Mouse (Mus musculus) left cerebral cortex, adult 8-10 months (tissue): Measurements from ENCODE around the gene Nmt1. TPM values are rescaled to one million over a fixed set of nuclear protein-coding genes. Genes with fewer than 3 reads are reported as not detected.
A peak's percentile ranks its signal among the peaks of the same experiment; 100 is the strongest.

ENCODE experiments used
- DNase-seq, 2 experiments: peaks; one replicate each; pipeline ENCODE4 v3.0.0; 2022; ENCODE audit warnings: low spot score in 2 of 2
- total RNA-seq, 4 experiments: library from RNA; stranded (reverse); gene quantifications; 2 replicates each; pipeline ENCODE4 v1.2.4; 2022

Gene Nmt1
- total RNA-seq, 4 experiments from 2014 or later = 124 to 149 (median 129) TPM

DNA sequence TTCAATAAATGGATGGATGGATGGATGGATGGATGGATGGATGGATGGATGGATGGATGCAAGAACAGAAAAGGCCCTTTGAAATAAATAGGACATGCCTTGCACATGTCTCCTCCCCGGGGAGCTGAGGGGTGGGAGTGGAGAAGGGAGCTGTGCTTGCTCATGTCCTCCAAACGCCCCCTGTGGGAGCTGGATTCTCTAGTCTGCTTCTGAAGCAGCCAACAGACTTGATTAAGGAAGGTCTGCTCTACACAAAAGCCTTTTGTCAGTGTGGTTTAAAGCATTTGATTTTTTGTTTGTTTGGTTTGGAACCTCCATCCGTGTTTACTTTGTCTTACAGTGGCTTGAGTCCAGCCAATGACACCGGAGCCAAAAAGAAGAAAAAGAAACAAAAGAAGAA, 14.8 kb downstream of the Nmt1 start:
- no peak for DNase-seq

DNA sequence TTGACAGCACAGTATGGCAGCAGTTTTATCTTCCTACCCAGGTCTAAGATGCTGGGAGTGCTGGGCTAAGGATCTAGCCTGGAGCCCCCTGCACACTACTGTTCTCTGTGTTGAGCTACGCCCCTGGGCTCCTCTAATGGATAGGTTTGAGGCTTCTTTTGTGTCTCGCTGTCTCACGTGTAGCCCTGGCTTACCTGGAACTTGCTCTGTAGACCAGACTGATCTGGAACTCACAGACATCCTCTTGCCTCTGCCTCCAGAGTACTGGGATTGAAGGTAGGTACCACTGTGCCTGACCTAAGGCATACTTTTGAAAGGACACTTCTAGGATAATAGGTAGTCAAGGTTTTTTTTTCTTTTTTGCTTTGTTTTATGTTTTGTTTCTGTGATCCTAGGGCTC, 16.0 kb downstream of the Nmt1 start:
- DNase-seq = no peak

DNA sequence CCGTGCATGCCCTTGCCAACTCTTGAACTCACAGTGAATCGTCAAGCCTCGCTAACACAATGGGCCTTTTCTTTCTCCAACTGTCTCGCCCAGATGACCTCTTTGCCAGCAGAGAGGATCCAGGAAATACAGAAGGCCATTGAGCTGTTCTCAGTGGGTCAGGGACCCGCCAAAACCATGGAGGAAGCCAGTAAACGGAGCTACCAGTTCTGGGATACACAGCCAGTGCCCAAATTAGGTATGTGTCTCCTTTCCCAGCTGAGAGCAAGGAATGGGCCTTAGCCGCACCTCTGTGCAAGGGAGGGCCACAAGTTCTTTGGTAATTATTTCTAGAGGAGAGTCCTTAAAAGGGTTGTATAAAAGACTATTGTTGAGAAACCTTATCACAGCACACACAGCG, 18.3 kb downstream of the Nmt1 start:
- DNase-seq = no peak

DNA sequence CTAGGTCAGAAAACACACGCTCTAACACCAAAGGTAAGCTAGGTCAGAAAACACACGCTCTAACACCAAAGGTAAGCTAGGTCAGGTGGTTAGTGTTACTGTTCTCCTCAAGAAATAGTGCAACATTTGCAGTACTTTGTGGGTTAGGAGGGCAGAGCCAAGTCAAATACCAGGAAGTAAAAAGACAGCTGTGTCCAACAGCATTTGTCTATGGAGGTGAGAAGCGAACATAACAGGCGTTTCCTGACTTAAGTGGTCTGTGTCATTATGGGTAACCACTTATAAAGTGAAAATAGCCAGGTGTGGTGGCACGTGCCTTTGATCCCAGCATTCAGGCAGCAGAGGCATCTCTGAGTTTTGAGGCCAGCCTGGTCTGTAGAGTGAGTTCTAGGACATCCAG, 21.6 kb downstream of the Nmt1 start:
- no peak for DNase-seq

DNA sequence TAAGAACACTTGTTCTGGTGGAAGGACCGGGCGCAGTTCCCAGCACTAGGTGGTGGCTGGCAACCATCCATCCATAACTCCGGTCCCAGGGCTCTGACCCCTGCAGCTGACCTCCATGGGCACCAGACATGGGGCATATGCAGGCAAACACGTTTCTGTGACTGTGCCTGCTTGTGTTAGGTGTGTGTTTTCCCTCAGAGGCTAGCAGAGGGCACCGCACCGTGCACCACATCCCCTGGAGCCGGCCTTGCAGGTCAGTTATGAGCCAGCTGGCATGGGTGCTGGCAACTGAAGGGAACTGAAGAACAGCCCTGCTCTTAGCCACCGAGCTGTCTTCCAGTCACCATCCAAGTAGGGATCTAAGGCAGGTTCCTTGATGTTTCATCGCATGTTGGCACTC, 22.2 kb downstream of the Nmt1 start:
- DNase-seq = no peak

DNA sequence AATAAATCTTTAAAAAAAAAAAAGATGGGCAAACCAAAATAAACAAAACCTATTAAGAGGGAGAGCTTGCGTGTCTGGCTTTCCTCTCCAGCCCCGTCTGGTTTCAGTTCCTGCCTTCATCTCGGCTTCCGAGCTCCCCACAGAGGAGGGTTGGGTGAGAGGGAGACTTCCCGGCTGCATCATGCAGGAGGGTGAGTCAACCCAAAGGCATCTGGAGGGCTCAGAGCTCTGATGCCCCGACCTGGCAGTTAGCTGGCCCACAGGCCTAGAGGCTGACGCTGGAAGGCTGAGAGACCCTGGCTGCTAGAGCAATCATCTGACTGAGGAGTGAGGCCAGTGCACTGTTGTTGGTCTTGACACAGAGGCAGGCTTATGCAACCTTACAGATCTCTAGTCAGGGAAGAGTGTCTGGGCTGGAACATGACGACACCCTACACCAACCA, 23.3 kb downstream of the Nmt1 start:
- no peak for DNase-seq

DNA sequence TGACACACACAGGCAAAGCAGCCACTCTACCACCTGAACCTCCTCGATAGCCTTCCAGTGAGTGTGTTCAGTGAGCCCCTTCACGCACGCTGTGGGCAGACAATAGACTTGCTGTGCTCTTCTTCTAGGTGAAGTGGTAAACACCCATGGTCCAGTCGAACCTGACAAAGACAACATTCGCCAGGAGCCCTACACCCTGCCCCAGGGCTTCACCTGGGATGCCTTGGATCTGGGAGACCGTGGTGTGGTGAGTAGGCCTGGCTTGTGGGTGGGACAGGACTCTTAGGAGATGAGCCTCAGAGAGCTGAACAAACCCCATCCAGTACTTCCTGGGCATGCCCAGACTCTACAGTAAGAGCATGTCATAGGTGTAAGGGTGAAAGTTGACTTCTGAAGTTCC, 24.1 kb downstream of the Nmt1 start:
- DNase-seq = no peak

DNA sequence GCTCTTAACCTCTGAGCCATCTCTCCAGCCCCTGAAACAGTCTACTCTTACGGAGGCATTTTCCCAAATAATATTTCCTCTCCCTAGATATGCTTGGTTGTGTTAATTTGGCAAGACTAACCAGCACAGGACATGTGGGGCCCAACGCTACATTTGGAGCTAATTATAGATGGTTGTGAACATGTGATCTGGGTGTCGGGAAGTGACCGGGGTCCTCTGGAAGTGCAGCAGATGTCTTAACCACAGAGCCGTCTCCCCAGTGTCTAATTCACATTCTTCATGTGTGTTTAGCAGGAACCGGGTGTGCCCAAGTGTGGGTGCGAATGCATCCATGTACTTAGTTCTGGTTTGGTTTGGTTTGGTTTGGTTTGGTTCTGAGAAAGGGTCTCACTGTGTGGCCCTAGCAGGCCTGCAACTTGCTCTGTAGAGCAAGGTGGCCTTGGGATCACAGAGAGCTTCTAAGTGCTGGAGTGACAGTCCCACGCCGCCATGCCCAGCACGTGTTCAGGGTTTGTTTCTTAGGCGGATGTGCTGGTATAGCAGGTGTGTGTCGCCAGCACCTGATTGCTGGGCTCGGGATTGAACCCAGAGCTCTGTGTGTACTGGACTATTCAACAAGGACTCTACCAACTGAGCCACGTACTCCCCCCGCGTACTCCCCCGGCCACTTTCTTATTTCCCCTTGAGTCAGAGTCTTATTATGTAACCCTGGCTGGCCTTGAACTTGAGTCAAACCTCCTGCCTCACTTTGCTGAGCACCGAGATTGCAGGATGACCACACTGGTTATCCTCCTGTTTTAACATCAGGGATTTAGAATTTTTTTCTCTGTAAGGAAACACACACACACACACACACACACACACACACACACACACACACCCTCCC, 25.4 kb downstream of the Nmt1 start:
- no peak for DNase-seq

DNA sequence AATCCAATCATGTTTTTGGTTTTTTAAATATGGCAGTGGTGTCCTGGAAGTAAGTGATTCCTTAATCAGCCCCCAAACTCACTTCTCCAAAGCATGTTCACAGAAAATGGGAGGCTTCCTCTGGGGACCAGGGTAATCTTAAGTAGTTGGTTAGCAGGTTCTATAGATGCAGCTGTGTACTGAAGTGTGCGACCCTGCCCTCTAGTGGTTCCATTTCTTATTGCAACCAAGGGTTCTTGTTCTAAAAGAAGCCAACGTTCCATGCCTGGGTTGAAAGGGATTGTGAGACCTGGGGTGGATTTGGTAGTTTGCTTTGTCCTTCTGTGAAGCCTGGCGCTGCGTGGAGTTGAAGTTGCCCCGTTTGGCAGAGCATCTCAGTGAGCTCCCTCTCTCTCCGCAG, 26.8 kb downstream of the Nmt1 start:
- peak in 1 of 2 experiments; percentile 63 for DNase-seq

DNA sequence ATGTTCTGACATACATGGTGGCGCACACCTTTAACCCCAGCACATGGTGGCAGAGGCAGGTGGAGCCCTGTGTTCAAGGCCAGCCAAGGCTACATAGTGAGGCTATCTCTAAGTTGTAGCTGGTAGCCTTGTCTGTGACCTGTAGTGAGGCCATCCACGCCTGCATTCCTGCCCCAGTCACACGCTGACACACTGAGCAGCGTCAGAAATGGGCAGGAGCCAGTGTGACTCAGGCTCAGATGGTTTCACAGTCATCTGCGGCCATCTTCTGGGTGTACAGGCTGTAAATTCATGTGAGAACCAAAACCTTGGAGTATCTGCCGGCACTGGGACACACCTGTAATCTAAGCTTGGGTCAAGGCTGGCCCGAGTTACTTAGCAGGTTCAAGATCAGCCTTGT, 28.6 kb downstream of the Nmt1 start:
- no peak for DNase-seq

DNA sequence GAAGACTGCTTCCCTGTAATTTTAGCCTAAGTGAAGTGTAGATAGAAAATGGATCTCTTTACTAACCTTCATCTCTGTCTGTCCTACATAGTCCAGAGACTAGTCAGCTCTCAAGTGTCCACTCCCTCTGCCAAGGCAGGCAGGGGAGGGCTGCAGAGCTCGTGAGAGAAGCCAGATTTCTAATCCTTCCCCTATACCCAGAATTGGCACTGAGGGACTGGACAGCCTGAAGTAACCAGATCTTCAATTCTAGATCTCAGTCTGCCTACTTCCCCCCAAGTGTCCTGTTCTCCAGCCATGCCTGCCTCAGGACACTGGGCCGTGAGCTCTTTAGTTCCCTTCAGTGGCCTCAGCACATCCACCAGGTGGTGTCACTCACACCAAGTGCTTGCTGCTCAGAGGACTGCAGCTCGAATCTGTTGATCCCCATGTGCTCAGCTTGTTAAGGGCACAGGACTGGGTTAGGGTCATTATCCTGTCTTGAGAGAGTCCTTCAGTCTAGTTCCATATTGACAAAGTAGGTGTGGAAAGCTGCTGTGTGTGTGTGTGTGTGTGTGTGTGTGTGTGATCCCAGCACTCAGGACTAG, 30.6 kb downstream of the Nmt1 start:
- no peak for DNase-seq

DNA sequence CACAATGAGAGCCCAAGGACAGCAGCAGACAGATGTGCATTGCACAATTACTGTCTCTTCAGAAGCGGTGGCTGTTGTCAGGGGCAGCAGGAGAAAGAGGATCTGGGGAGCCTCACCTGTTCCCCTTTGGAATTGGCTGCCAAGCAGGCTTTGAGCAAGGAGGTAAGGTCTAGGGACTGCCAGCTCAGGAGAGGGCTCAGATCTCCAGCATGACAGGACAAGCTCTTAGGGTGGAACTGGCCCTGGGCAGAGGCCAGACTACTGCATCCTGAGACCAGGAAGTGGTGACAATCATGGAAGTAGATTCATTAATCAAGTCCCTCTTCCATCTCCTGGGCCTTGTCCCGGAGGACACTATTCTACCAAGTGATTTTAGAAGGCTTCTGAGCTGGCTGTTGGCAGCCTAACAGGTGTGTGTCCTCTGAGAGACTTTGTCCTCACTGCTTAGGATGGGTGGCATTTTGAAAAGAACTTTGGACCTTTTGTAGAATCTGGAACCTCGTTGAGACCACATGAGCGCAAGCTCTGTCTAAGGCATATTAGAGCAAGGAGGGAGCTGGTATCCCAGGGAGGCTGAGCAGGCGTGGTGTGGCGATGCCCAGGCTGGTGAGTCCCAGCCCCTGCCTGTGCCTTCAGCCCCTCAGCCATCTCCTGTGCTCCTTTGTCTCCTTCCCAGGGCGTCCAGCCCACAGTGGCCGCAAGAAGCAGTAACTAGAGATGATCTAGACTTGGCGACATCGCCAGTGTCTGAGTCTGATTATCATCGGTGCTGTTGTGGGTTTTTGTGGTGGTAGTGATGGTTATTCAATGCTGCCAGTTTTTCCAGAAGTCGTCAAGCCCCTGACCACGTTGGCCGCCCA, 38.4 kb downstream of the Nmt1 start:
- DNase-seq = no peak

DNA sequence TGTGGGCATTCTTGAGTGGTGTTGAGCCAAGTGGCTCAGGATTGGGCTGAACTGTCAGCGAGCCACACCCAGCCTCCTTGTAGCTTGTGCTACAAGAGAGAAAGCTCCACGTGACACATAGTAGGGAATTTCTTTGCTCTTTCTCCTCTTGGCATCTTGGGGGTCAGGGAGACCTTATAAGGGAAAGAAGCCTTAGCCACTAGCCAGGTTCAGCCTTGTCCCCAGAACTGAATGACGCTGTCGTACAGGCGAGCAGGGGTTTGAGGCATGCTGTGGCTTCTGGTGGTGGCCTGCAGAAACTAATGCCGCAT, 39.0 kb downstream of the Nmt1 start:
- DNase-seq = no peak

DNA sequence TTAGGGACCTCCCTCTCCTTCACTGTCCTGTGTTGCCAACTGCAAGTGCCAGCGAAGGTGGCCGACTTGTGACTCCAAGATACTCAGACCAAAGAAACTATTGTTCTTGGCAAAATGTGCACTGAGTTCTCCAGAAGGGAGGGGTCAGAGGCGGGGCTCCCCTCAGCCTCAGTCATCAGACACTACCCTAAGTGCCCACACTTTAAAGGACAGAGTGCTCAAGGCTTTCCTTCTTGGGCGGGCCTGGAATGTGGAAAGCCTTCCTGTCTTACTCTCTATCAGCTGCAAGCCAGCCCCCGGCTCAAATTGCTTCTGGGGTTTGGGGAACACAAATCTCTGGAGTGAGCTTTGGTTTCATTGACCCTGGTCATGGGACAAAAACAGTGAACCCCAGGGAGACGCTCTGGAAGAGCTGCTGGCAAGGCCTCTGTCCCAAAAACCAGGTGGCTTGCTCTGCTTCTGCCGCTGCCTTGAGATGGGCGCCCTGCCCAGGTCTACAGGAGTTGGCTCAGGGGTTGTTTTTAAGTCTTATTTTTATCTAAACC, 39.5 kb downstream of the Nmt1 start:
- no peak for DNase-seq

DNA sequence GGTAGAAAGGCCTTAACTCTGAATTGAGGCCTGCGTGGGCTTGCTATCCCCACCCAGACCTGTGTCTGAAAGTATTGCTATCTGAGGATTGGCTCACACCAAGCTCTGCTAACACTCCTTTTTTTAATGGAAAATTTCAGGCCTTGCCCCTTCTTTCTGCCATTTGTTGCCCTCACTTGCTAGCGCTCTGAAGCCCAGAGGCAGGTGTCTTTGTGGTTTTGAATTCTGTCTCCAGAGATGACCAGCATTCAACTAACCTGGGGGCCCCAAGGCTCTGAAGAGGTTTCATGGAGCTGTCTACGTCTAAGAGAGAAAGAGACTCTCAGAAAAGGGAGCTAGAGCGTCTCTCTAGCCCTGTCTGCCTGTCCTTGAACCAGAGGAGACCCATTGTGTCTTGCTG, 40.3 kb downstream of the Nmt1 start:
- DNase-seq = no peak

DNA sequence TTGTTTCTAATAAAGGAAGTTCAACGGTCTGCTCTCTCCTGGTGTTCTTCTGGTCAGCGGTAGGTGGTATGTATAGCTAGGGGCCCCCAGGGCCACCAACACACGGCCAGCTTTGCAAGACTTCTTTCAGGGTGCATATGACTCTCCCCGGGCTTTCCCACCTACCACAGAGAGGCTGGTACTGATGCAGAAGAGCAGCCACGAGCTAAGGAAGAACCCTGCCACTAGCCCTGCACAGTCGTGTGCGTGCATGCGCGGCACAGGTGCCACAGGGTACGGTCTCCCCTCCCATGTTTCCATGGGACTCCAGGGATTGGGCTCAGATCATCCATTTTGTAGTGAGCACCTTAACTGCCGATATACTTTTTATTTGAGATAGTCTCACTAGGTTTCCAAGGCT, 40.9 kb downstream of the Nmt1 start:
- DNase-seq = peak in 1 of 2 experiments; percentile 4

DNA sequence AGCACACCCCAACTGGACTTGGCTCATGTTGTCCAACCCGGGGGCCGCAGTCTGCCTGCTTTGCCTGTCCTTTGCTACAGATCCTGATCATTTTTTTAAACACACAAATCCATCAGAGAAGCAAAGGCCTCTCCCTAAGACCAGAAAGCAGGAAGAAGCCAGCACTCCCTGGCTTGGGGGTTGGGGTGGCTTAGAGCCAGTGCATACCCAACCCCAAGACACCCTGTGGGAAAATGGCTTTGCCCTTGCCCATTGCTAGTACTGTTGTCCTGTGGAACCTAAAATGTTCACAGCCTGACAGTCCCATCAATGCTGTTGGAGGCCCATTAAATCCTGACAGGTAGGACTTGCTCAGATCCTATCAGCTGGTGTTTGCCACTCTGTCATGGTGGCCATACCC, 41.7 kb downstream of the Nmt1 start:
- peak in 1 of 2 experiments; percentile 4 for DNase-seq

DNA sequence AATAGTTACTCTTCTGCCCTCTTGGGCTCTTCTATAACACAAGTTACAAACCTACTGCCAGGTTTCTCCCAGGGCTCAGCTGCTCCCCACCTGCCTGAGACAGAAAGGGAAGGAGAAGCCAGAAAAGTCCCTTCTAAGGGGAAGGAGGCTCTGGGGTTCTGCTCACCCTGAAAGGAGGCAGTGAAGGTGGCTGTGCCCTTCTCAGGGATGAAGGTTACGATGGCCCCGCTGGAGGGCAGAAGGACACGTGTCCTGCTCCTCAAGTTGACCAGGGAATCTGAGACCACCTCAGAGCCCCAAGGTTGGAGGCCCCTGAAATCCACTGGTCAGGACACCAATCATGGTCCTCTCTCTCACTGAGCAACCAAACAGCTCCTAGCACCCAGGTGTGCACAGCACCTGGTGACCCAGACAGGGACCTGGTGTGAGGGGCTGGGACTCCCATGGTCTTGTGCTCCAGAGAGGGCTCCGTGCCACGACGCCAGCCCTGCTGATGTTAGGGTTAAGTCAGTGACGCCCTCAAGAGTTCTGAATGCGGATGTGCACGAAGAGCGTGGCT, 42.4 kb downstream of the Nmt1 start:
- DNase-seq = peak in 1 of 2 experiments; percentile 12

DNA sequence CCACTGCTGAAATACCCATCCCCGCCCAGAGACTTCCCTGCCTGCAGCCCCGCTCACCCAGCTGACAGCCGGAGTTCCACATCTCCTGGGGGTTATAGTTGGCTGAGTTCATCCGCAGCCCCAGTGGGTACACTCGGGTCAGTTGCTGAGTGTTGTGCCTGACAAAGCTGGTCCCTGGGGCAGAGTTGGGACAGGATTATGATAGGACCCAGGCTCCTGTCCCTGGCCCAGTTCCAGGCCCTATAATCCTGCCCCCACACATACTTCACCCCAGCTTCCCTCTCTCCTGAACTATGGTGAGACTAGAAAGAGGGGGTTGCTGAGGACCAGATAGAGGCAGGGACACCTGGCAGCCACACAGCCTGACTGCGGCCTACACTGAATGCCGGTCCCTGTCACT, 45.7 kb downstream of the Nmt1 start:
- no peak for DNase-seq

DNA sequence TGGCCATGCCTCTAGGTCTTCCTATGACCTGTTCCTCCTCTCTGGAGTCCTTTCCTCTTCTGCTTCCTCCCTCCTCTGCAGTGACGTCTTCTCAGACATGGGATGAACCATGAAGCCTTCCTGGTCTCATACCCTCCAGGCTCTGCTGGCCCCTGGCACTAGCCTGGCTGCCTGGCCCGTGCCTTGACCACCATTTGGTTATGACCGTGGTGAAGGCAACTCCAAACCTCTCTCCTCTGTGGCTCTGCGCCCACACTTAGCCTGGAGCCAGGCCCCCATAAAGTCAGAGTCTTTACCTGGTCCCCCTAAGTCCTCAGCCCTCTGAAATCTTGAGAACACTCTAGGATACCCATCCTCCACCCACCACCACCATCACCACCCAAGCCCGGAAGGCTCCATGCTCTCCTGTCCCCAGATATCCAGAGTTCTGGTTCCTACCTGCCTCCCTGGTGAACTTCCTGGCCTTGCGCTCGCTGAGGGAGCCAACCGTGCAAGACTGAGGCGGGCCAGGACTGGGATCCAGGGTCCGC, 46.2 kb downstream of the Nmt1 start:
- no peak for DNase-seq

DNA sequence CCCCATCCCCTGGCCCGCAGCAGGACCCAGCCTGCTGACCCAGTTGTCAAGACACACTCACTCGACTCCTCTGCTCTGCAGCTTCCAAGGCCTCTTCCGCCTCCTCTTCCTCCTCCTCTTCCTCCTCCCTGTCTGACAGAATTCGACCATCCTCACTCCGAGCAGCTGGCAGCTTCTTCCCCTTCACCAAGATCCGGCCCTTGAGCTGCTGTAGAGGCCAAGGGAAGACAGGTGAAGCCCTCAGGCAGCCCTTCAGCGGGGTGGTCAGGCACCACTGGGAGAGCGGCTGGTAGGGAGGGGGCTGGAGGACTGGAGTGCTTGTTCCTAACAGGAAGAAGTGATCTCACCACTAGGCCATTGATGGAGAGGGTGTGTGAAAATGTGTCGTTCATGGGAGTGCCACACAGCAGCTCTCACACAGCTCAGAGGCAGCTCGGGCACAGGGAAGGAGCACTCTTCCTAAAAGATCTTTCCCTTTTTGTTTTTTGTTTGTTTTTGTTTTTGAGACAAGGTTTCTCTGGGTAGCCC, 46.9 kb downstream of the Nmt1 start:
- no peak for DNase-seq
